Mouse (Mus musculus): ENCODE measurements around the gene Asic2. TPM values are rescaled to one million over a fixed set of nuclear protein-coding genes. Genes with fewer than 3 reads are reported as not detected.

Gene Asic2
- total RNA-seq, 2 experiments from 2014 or later, result 0.10 TPM; not detected in 1

GRCm38 (mm10) chr11:81055446-81056145, 912.7 kb downstream of the Asic2 start:
- no peak for DNase-seq (ENCODE audit: low spot score in 2 of 2)

DNA sequence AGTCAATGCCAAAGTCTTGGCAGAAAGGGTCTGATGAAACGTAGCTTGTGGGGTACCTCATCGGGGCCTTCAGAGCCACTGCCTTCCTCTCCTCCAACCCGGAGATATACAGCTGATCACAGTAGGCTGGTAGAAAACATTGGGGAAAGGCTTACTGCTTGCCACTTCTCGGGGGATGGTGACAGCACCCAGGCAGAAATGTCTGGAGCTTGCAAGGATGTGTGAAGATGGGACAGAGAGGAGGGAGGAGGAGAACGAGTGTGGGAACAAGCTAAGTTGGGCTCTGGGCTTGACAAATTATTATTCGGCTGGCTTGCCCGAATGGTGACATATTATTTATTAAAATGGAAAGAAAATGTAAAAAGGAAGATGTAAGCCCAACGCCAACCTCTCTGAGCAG, 914.4 kb downstream of the Asic2 start:
- no peak for DNase-seq (ENCODE audit: low spot score in 2 of 2)

DNA sequence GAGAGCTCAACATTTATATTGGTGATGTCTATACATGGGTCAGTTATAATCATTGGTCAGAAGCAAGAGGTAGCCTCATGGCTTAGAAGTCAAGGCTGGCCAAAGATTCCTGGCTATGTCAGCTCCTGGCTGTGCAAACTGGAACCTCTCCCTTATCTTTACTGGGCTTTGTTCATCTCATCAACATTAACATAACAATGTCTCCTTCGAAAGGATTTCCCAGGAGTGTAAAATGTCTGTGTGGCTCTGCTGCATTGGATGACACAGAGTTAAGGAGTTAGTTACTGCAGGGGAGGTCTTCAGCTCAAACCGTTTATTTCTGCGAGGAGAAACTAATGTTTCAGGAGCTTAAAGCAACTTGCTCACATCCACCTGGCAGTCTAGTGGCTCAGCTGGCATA, 926.6 kb downstream of the Asic2 start:
- no peak for DNase-seq (ENCODE audit: low spot score in 2 of 2)

- DNase-seq (ENCODE audit: low spot score in 2 of 2), result no peak
Observed at GRCm38 (mm10) chr11:81039976-81040375, 928.3 kb downstream of the Asic2 start.

- DNase-seq (ENCODE audit: low spot score in 2 of 2), result no peak
Observed at GRCm38 (mm10) chr11:81032151-81032550, 936.1 kb downstream of the Asic2 start.

DNA sequence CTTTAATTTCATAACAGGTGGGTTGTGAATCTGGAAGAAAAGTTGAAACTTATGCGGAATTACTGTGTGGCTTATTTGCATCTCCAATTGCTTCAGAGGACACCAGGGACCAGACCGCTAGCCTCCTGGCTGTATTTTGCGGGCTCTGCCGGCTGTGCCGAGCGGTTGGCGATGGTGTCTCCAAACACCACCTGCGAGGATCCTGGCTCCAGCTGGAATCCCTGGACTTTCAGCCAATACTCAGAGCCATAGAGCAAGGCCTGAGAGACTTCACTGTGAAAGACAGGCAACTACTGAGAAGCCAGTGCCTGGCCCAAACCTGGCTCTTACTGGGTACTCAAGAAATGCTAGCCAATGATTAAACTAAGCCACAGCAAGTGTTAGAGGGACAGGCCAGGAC, 953.5 kb downstream of the Asic2 start:
- no peak for DNase-seq (ENCODE audit: low spot score in 2 of 2)

- no peak for DNase-seq (ENCODE audit: low spot score in 2 of 2)
Observed at GRCm38 (mm10) chr11:81013501-81013900, 954.8 kb downstream of the Asic2 start.

DNA sequence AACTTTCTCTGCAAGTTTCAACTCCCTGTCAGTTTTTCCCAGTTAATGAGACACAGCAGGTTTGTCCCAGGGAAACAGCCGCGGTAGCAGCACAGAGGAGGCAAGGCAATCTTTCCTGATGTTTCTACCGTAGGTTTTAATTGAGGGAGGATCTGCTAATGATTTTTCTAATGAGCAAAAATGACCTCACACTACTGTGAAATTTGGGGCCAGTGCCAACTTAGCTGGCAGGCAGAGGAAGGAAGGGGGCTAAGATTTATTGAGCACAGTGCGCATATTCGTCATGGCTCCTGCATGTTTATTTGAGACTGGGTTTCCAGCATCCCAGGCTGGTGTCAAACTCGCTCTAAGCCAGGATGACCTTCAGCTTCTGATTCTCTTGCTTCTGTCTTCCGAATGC, 957.5 kb downstream of the Asic2 start:
- no peak for DNase-seq (ENCODE audit: low spot score in 2 of 2)

- no peak for DNase-seq (ENCODE audit: low spot score in 2 of 2)
Observed at GRCm38 (mm10) chr11:81009366-81009765, 958.9 kb downstream of the Asic2 start.

- DNase-seq (ENCODE audit: low spot score in 2 of 2), result no peak
Observed at GRCm38 (mm10) chr11:81005831-81006230, 962.4 kb downstream of the Asic2 start.

GRCm38 (mm10) chr11:81002769-81003430, 965.4 kb downstream of the Asic2 start:
- no peak for DNase-seq (ENCODE audit: low spot score in 2 of 2)

- no peak for DNase-seq (ENCODE audit: low spot score in 2 of 2)
Observed at GRCm38 (mm10) chr11:80995621-80996020, 972.6 kb downstream of the Asic2 start.

- no peak for DNase-seq (ENCODE audit: low spot score in 2 of 2)
Observed at GRCm38 (mm10) chr11:80983530-80983929, 984.7 kb downstream of the Asic2 start.

GRCm38 (mm10) chr11:80976239-80976855, 991.9 kb downstream of the Asic2 start:
- no peak for DNase-seq (ENCODE audit: low spot score in 2 of 2)

GRCm38 (mm10) chr11:80974616-80975015, 993.6 kb downstream of the Asic2 start:
- no peak for DNase-seq (ENCODE audit: low spot score in 2 of 2)

DNA sequence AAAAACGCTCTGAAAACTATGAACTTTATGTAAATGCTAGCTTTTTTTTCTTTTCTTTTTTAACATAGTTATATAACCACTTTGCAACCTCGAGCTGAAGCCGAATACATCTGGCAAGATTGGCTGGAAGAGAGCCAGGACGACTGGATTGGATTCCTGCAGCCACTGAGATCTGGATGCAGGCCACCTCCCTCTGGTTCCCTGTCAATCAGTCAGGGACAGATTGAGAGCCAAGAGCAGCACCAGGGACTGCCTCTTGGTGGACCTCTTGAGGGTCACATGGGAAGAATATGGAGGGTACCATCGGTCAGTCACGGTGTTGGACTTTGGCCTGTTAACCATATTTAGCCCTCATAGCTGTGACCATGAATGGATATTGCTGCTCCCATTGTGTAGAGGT, 994.3 kb downstream of the Asic2 start:
- DNase-seq (ENCODE audit: low spot score in 2 of 2), result peak; percentile 23 to 48

DNA sequence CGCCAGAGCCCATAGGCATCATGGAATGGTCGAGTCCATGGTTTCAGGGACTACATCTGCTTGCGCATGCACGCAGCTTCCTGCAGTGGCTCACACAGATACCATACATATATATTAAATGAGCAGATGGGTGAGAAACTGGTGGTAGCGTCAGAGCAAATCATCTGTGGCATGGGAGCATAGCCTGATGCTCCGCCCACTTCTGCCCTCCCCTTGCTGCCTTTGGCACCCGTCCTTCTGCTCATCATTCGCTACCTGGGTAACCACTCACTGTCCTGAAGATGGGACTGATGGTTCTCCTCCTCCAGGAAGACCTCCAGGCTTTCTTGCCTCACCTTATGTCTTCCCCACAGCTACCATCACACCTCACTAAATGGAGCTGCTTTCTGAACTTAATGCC, 995.0 kb downstream of the Asic2 start:
- no peak for DNase-seq (ENCODE audit: low spot score in 2 of 2)

DNA sequence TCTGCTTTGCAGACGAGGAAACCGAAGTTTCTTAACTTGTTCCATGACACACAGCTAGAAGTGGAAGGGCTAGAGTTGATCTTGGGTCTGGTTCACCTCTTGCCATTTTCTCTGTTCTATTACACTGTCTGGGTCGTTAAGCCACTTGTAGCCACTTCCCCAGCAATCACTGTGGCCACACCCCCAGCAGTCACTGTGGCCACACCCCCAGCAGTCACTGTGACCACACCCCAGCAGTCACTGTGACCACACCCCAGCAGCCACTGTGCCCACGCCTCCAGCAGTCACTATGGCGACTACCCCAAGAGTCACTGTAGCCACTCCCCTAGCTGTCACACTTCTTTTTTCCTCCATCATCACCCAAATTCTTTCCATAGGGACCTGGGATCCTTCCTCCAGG, 1000.7 kb downstream of the Asic2 start:
- no peak for DNase-seq (ENCODE audit: low spot score in 2 of 2)

DNA sequence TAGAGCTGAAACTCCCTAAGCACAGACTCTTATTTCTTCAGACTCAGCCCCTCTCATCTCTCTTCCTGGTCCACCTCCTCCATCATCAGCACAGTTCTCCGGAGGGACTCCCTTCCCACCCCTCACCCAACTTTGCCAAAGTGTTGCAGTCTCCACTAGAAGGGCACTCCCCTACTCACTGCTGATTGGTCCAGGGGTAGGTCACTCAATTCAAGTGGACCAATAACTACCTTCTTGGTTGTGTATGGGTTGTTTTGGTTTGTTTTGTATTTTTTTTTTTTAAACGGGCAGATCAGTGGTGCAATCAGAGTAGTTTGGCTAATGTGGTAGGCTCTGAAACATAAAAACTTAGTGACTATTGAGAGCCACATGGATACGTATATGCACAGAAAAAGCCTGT, 1002.2 kb downstream of the Asic2 start:
- DNase-seq (ENCODE audit: low spot score in 2 of 2), result no peak

DNA sequence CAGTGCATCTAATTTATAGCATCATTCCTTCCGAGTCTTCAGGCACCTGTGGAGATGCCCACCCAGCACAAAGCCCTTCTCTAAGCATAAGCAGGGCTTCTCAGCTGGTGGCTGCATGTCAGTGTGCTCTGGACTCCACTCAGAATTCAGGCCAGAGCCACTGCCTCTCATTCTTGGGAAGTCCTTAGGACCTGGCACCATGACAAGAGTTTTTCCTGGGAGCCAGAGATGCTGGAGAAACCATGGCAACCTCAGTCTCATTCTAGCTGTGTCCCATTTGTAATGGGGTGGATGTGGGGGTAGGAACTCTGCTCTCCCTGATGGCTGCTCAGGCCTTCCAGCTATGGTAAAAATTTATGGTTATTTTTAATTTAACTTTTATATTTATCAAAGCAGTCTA, 1006.9 kb downstream of the Asic2 start:
- no peak for DNase-seq (ENCODE audit: low spot score in 2 of 2)

DNA sequence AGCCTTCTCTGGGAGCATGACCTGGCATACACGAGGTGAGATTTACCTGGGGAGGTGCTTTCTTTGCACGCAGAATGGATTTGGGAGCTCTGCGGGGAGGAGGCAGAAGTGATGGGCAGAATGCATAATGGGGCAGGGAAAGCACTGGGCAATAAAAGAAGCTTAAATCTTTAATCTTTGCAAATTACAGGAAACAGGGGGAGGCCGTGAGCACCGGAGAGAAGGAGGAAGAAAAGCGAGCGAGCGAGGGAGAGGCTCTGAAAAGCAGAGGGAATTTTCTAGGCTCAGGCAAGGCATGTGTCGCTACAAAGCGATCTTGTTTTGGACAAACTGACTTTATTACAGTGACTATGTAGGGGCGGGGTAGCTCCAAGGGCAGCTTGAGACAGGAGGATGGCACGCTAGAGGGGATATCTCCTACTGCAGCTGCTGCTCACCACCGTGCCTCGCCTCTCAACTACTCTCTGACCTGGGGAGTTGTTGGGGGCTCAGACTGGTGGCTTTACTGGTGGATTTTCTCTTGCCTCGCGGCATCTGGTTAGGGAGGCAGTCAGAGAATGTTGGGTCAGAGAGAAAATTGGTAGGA, 1010.1 kb downstream of the Asic2 start:
- DNase-seq (ENCODE audit: low spot score in 2 of 2), result no peak

- DNase-seq (ENCODE audit: low spot score in 2 of 2), result no peak
Observed at GRCm38 (mm10) chr11:80955915-80956314, 1012.3 kb downstream of the Asic2 start.

Data from gastrocnemius, postnatal 4 days (tissue).